Mouse (Mus musculus) urinary bladder, postnatal 25 days (tissue): ENCODE measurements around the gene Rem2.

Source experiments
- DNase-seq: peaks from one replicate; pipeline ENCODE4 v3.0.0; 2022; ENCODE audit warnings: low spot score

Rem2 gene

DNA sequence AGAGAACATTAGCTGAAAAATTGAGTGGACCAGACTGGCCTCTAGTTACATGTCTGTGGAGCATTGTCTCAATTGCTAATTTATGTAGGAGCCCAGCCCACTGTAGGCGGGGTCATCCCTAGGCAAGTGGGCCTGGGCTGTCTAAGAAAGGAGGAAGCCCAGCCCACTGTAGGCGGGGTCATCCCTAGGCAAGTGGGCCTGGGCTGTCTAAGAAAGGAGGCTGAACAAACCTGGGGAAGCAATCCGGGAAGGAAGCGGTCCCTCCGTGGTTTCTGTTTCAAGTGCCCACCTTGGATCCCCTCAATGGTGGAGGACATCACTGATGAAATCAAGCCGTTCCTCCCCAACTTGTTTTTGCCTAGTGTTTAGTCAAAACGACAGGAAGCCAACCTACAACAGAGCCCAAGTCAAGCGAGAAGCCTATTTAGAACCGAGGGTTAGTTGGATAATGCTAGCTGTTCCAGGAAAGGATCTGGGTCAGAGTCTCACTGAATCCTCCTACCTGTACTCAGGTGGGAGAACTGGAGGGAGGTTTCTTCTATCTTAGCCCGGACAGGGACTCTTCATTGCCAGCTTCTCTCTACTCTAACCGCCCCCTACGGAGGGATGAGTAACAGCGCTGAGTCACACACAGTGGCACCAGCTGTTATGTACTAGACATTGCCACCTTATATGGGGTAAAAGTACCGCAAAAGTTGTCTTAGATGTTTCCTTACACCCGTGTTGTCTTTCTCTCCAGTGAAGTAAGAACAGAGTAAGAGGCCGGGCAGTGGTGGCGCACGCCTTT lies 16.6 kb downstream of the Rem2 start:
- no peak for DNase-seq

DNA sequence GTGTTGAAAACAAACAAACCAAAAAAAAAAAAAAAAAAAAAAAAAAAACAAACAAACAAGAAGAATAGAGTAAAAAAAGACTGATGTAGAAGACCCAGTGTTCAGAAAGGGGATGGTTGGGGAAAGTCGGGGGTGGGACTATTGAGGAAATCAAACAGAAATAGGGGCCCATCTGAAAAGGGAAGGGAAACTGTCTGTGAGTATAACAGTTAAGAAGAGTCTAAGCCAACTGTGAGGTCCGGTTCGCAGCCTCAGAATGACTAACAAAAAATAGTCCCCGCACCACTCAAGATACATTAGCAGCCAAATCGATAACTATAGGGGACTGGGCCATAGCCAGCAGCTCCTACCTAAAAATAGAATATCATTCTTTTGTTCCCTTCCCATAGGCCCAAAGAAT lies 17.3 kb downstream of the Rem2 start:
- DNase-seq: no peak

DNA sequence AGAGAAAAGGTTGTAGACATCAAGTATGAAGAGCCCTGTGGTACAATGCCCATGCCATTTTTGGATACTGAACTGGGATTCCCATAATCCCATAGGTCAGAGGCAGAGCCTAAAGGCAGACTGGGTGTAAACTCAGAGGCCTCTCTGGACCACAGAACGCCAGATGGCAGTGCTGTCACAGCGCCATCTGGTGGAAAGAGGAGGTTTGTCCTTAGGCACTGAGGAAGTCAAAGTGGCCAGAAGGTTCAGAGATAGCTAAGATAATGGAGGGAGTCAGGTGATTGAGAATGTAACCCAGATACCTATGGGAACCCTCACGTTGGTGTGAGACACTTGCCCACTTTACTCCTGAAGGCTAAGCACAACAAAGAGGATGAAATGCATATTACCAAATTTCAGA lies 18.3 kb downstream of the Rem2 start:
- peak; percentile 57 for DNase-seq

DNA sequence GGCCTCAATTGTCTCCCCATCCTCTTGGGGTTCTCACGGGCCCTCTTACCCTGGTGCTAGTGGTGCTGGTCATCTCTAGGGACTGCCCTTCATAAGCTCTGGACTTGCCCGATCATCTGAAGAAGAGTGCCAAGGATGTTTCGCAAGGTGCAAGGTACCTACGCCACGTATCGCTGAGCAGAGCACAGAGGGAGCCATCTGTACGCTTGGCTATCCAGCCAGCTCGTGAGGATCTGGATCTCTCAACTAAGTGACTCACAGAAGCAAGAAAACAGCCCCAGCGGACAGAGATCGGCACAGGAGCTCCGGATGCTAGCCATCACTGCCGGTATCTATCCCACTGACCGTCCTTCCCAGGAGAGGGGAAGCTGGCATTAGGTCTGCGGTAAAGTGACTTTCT lies 20.8 kb downstream of the Rem2 start:
- no peak for DNase-seq

DNA sequence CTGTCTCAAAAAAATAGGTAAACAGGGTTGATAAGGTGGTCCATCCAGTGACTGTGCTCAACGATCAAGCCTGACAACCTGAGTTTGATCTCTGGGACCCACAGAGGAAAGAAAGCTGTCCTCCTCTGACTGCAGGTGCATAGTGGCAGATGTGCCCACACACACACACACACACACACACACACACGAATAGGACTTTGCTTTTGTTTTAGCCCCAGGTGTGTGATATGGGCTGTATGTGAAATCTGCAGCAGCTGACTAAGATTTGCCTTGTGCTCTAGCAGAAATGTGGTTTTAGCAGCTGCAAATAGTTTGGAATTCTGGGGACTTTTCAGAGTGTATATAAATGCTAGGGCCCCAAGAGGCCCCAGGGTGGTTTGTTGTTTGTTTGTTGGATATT lies 23.4 kb downstream of the Rem2 start:
- no peak for DNase-seq

DNA sequence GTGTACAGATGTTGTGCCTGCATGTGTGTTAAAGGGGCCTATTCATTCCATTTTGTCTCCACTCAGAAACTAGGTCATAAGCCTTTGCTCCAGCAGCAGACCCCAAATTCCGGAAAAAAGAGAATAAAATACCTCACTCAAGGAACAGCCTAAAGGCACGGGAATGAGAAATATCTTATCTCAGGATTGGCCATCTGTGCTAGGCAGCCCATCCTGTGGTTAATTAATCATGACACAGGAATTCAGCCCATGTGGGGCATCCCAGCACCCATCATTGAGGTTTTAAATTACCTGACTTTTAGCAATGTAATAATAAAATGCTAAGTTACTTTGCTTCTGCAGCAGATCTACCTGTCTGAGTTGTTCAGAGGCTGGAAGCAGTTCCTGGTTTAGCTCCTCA lies 25.5 kb downstream of the Rem2 start:
- DNase-seq: no peak

DNA sequence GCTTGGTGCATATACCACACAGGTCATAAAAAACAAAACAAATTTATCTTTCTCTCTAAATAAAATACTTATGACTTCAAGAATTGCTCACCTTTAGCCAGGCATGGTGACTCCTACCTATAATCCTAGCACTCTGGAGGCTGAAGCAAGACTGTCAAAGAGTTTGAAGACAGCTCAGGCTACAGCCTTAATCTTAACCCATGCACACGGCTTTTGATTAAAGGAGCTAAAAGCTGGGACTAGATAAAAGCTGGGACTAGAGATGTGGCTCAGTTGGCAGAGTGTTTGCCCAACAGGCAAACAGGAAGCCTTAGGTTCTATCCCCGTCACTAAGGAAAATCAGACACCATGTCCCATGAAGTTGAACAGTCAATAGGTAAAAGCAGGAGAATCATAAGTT lies 27.2 kb downstream of the Rem2 start:
- DNase-seq: no peak

DNA sequence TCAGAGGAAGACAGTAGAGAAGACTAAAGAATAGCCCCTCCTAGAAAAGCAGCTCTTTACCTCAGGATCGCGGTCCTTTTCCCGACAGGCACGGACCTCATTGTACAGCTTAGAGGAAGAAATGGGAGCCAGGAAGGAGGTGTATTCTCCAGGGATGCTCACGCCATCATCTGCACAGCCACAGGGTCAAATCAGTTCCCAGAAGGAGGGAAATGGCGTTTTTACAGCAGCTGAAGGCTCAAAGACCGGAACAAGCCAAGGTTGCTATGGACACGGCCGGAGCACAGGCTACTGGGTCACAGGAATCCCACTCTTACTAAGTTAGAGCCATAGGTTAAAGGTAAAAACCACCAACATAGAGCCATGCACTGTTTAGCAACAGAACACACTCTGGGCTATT lies 33.9 kb downstream of the Rem2 start:
- DNase-seq: no peak

DNA sequence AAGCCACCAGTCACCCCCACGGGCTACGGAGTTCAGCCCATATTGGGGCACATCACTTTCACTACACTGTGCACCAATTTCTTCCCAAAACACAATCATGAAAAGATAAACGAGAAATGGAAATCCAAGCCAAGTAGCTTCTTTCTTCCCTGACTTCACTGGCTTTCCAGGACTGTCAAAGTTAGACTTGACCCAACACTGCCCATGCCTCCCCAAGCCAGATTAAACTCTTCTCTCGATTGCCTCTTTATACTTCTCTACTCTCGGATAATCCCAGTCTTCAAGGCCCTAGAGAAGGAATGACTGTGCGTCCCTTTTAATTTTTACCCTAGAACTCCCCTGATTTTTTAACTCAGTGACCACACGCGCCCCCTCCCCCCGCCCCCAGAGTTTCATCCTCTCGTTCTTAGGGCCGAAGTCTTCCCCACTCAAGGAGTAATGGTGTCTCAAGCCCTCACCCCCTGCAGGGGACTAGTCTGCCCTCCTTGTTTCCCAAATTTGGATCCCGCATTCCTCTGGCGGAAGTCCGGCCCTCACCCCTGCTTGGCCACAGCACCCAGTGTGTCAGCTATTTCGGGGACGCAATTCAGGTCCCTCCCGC lies 40.9 kb downstream of the Rem2 start:
- DNase-seq: no peak

DNA sequence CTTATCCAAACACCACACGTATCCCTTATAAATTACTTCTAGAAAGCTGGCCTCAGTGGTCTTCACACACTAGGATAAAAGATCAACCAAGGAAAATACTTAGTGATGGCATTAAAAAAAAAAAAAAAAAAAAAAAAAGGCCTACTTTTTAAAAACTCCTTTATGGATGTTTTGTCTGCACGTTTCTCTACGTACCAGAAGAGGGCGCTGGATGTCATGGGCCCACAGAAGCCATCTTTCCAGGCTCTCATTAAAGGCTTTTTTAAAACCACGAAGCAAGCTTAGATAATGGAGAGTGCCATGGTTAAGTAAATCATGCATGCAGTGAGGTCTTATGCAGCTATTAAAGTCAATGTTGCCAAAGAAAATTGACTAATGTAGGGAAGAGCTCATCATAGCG lies 47.7 kb downstream of the Rem2 start:
- DNase-seq: no peak

DNA sequence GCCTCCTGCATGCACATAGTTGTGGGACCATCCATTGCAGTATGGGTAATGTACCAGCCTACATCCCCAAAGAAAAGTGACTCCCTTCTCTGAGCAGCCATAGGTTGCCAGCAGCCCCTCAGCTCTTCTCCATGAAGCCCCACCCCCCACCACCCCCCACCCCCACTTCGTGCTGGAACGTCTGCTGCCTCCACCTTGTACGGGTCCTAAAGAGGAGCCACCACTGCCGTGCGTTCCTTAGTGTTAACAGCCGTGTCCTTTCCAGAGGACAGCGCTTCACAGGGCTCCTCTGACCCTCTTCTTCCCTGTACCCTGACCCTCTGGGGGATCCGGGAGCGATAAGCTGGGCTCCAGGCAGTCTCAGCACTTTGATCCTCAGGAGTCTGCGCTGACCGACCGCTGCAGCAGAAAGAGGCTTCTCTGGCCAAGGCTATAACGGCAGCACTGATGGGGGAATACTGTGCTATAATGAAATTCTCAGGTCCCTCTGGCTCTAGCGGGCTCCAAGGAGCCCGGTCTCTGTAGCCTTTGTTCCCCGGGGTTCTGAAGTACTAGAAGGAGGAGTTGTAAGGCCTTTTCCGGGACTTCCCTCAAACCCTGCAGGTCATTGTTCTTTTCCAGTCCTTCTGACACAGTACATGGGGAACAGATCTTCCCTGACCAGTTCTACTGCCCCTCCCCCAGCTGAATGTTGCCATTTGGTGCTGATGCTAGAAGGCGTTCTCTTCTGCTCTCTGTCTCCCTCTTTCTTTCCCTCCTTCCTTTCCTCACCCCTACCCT lies 51.5 kb downstream of the Rem2 start:
- peak; percentile 16 for DNase-seq

DNA sequence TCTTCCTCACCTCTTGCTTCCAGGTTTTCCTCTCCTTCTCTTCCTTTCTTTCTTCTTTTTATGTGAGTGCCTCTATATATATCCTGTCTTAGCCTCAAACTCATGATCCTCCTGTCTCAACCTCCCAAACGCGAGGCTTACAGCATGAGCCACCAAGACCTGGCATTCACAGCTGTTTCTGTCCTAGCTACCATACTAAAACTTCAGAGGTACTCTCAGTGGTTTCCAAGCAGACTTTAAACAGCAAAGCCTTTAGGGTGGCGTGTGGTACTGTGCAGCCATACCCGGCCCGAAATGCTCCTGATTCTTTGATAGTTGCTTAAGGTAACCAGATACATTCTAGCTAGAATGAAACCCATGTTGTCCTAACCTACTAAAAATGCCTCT lies 52.1 kb downstream of the Rem2 start:
- no peak for DNase-seq

DNA sequence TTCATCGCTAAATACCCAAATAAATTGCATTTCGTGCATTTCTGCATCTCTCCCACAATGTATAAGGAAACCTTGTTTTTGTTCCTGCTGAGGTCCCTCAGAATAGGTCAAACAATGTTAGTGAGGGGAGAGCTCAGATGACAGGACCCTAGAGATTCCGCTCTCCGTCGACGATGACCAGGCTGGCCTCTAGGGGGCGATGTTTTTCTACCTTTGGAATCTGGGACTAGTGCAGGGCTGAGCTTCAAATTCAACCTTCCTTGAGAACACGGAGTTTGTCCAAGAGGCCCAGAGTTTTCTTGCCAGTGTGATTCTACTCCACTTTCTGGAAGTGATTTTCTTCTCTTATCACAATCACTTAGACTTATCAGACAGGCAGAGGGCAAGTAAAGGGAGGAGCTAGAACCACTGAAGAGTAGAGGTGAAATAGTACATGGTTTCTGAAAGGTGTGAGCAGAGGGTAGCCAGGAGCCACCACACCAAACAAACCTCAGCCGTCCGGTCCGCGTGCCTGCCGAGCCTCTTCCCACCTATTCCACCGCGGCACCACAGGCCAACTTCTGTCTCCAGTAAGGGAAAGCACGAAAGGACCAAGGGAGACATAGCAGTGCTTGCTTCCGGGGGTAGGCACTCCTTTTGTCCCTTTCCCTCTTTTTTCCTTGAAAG lies 52.7 kb downstream of the Rem2 start:
- peak; percentile 82 for DNase-seq
